Mouse (Mus musculus) ES-E14 (cell line): ENCODE measurements around the gene Agk.

Source experiments
- CHD2 ChIP-seq: IDR thresholded peaks from 2 replicates; pipeline ENCODE4 v1.6.1; 2014; ENCODE audit warnings: mild to moderate bottlenecking, low read depth, low read length, inconsistent platforms
- ZNF384 ChIP-seq: IDR thresholded peaks from 2 replicates; pipeline ENCODE4 v1.6.1; 2012; ENCODE audit warnings: low read depth, low read length, inconsistent platforms

DNA sequence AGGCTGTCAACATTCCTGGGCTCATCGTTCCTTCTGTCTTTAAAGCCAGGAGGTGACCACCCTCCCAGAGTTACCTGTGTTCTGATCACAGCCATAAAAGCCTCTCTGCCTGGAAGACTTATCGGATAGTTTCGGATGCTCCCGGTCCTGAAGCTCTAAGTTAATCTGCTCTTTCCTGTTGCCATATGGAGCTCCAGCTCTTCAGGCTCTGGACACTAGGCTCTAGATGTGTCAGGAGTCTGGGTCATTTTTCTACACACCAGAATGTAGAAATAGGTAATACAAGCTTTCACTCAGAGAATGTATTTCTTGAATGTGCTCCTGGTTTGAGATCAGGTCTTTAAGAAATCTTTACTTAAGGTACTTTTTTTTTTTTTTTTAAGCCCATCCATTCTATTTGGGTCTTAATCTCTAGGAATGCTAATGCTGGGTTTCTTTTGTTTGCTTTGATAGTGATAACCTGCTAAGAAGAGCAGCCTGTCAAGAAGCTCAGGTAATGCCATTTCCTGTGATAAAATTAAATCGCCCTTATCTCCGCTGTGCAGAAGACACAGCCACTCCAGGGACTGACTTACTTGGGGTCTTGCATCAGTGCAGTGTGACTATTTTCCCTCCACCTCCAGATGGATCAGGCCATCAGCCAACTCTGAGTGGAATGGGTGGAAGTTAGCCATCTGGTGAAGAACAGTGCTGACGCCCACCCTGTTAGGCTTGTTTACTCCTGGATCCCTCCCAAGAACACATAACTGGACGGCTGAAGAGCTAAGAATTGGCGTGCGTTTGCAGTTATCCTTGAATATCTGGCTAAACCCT, 22.2 kb downstream of the Agk start:
- TF ChIP-seq ZNF384 (peak; percentile 60; the same call in 1 of the 2 replicates), CHD2 (no peak)
